ENCODE assay signal across 10 mouse cellular contexts in the genomic region with DNA sequence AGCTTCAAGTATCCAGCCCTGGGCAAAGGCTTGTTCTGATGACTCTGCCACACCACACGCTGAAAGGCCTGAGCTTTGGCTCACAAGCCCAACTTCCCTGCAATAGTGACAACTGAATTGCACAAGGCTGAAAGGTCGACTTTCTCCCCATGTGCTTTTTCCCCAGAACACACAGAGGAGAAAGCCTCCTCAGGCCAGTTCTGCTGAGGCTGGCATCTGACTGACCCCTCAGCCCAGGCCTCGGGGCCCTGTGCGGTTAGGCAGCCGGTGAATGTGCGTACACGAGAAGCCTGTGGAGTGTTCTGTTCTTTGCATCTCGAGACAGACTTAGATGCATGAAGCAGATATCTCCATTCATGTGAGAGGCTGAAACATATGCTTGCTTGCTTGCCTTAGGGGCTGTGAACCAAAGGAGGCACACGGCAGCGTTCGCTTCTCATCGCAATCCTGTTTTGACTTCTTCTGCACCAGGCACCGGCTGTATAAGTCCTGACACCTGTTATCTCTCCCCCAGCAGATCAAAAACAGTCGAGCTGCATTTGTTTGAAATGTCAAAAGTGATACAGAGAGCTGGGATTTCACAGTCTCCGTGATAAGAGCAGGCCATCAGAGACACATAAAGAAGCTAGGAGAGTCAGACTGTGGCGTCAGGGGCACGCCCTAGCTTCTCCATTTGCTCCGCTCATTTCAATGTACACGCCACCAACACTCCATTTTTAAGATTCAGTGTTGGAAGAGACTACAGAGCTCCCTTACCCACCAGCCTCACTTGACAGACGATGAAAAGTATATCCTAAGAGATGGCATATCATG. TPM values are rescaled to one million over a fixed set of nuclear protein-coding genes. Genes with fewer than 3 reads are reported as not detected.
DNase-seq lines count a peak whose midpoint lies in the region; ATAC-seq lines count a peak whose summit lies in the region.
"Had no signal": no experiment of that assay in that cellular context is flagged by ENCODE, and none has a peak within 500 bp of the region (broad histone marks: within the 10 kb centered on the region; RNA-seq: fewer than 3 reads in every experiment).

No protein-coding gene starts in this region.

- 46% methylated on average over 20 of the region's 20 CpGs for WGBS in heart, embryonic 16.5 days
- 77% methylated on average over 20 of the region's 20 CpGs for WGBS in neural tube, embryonic 12.5 days
- WGBS in limb, embryonic 10.5 days = 71% methylated on average over 20 of the region's 20 CpGs
- 48% methylated on average over 20 of the region's 20 CpGs for WGBS in neural tube, embryonic 15.5 days

- no peaks in the 10 kb centered on the region; the same call in 1 of the 2 replicates for H3K27me3 ChIP-seq in heart, embryonic 16.5 days (ENCODE audit: control insufficient read depth, insufficient read depth, low read length)
- no peaks in the 10 kb centered on the region for H3K27me3 ChIP-seq in neural tube, embryonic 12.5 days (replicated peaks)
- H3K27me3 ChIP-seq in limb, embryonic 10.5 days (ENCODE audit: low read depth, poor library complexity, severe bottlenecking) = 0 out of 2 replicates have a peak, but pooled peaks cover 4% of the 10 kb centered on the region
- H3K27me3 ChIP-seq in neural tube, embryonic 15.5 days (replicated peaks) = no peaks in the 10 kb centered on the region

- H3K4me3 ChIP-seq in heart, embryonic 16.5 days (ENCODE audit: low read length) = no peak overlapping the region
- no peak overlapping the region for H3K4me3 ChIP-seq in neural tube, embryonic 12.5 days
- no peak overlapping the region for H3K4me3 ChIP-seq in limb, embryonic 10.5 days
- H3K4me3 ChIP-seq in neural tube, embryonic 15.5 days (replicated peaks) = peak overlapping the region; percentile 17
- H3K4me3 ChIP-seq: megakaryocyte, embryonic 14.5 days had no signal

- DNase-seq in heart, adult 18-20 months = no peak
- no peak for DNase-seq in neural tube, embryonic 10.5 days (ENCODE audit: extremely low spot score, low spot score)
- DNase-seq in limb, embryonic 10.5 days (ENCODE audit: low spot score) = no peak
- no peak for DNase-seq in ovary, postnatal 14 days (ENCODE audit: low spot score)
- no peak for DNase-seq in urinary bladder, adult 2 months (ENCODE audit: low spot score)
- DNase-seq: gastrocnemius, postnatal 25 days had no signal

- 0 out of 2 replicates have a peak overlapping the region, but pooled peaks have one; percentile 21 for H3K9ac ChIP-seq in heart, embryonic 16.5 days (ENCODE audit: low read length)
- H3K9ac ChIP-seq in neural tube, embryonic 12.5 days = 0 out of 2 replicates have a peak overlapping the region, but pooled peaks have one; percentile 9
- 0 out of 2 replicates have a peak overlapping the region, but pooled peaks have one; percentile 5 for H3K9ac ChIP-seq in neural tube, embryonic 15.5 days (replicated peaks)

- ATAC-seq in heart, embryonic 16.5 days (replicated peaks; ENCODE audit: extremely low read depth, insufficient read depth, low FRiP score) = no peak
- no peak for ATAC-seq in neural tube, embryonic 12.5 days (ENCODE audit: low FRiP score, low read depth)
- ATAC-seq in neural tube, embryonic 15.5 days (ENCODE audit: low FRiP score) = no peak

- no peaks in the 10 kb centered on the region for H3K36me3 ChIP-seq in heart, embryonic 16.5 days (ENCODE audit: control insufficient read depth, insufficient read depth)
- H3K36me3 ChIP-seq in neural tube, embryonic 12.5 days = peaks cover 9% of the 10 kb centered on the region
- no peaks in the 10 kb centered on the region for H3K36me3 ChIP-seq in limb, embryonic 10.5 days
- no peaks in the 10 kb centered on the region for H3K36me3 ChIP-seq in neural tube, embryonic 15.5 days

- H3K27ac ChIP-seq in heart, embryonic 16.5 days (ENCODE audit: low read length) = peak overlapping the region; percentile 51
- no peak overlapping the region for H3K27ac ChIP-seq in neural tube, embryonic 12.5 days
- peak overlapping the region; percentile 36; the same call in 1 of the 2 replicates for H3K27ac ChIP-seq in limb, embryonic 10.5 days
- H3K27ac ChIP-seq in neural tube, embryonic 15.5 days (replicated peaks) = peak overlapping the region; percentile 64

- peaks cover 50% of the 10 kb centered on the region for H3K4me1 ChIP-seq in heart, embryonic 16.5 days (ENCODE audit: control insufficient read depth, insufficient read depth, low read length)
- peaks cover 40% of the 10 kb centered on the region for H3K4me1 ChIP-seq in neural tube, embryonic 12.5 days
- H3K4me1 ChIP-seq in limb, embryonic 10.5 days = peaks cover 42% of the 10 kb centered on the region
- H3K4me1 ChIP-seq in neural tube, embryonic 15.5 days = peaks cover 71% of the 10 kb centered on the region
- H3K4me1 ChIP-seq: megakaryocyte, embryonic 14.5 days had no signal

- peak overlapping the region; percentile 72 for H3K4me2 ChIP-seq in heart, embryonic 16.5 days (ENCODE audit: low read depth, low read length)
- peak overlapping the region; percentile 74 for H3K4me2 ChIP-seq in neural tube, embryonic 12.5 days (replicated peaks)
- H3K4me2 ChIP-seq in neural tube, embryonic 15.5 days = peak overlapping the region; percentile 64

- H3K9me3 ChIP-seq in heart, embryonic 16.5 days (replicated peaks; ENCODE audit: control insufficient read depth, low read length) = no peaks in the 10 kb centered on the region
- H3K9me3 ChIP-seq in neural tube, embryonic 12.5 days = no peaks in the 10 kb centered on the region
- no peaks in the 10 kb centered on the region for H3K9me3 ChIP-seq in limb, embryonic 10.5 days (replicated peaks)
- no peaks in the 10 kb centered on the region for H3K9me3 ChIP-seq in neural tube, embryonic 15.5 days (replicated peaks)
- H3K9me3 ChIP-seq: megakaryocyte, embryonic 14.5 days had no signal

RNA-seq across cellular contexts. Expression of gene Rtp4, which starts 2.1 kb away (rescaled TPM):
- 7.1 and 11.4 TPM in 2 replicates for polyA plus RNA-seq in heart, embryonic 16.5 days (2015; fragmentation: Nextera tagmentation; extraction: Ambion mirVana)
- 1 to 10 TPM; 4.4 to 4.8 TPM for total RNA-seq in heart, adult 18-20 months (2021)
- 2.0 and 2.2 TPM in 2 replicates for polyA plus RNA-seq in neural tube, embryonic 12.5 days (2016; fragmentation: Nextera tagmentation; extraction: Ambion mirVana)
- polyA plus RNA-seq in limb, embryonic 10.5 days (2016; fragmentation: Nextera tagmentation; extraction: Ambion mirVana) = 0.85 and 0.98 TPM in 2 replicates
- polyA plus RNA-seq in neural tube, embryonic 15.5 days (2015; fragmentation: Nextera tagmentation; extraction: Ambion mirVana) = 5.2 and 10.5 TPM in 2 replicates
- polyA plus RNA-seq in urinary bladder, adult 2 months (2012; rRNA removed) = 20.3 and 24.0 TPM in 2 replicates

RNA-seq across cellular contexts. Expression of gene Masp1, which starts 2.7 kb away (rescaled TPM):
- 13.6 and 13.8 TPM in 2 replicates for polyA plus RNA-seq in heart, embryonic 16.5 days (2015; fragmentation: Nextera tagmentation; extraction: Ambion mirVana)
- 10 to 100 TPM; 11.6 to 13.4 TPM for total RNA-seq in heart, adult 18-20 months (2021)
- 31.0 and 35.5 TPM in 2 replicates for polyA plus RNA-seq in neural tube, embryonic 12.5 days (2016; fragmentation: Nextera tagmentation; extraction: Ambion mirVana)
- polyA plus RNA-seq in limb, embryonic 10.5 days (2016; fragmentation: Nextera tagmentation; extraction: Ambion mirVana) = 3.7 and 3.8 TPM in 2 replicates
- polyA plus RNA-seq in neural tube, embryonic 15.5 days (2015; fragmentation: Nextera tagmentation; extraction: Ambion mirVana) = 23.0 and 25.6 TPM in 2 replicates
- 2.3 and 2.6 TPM in 2 replicates for polyA plus RNA-seq in urinary bladder, adult 2 months (2012; rRNA removed)
